Mouse (Mus musculus) kidney, postnatal 0 days (tissue): ENCODE results near the gene Gpr68. TPM values are rescaled to one million over a fixed set of nuclear protein-coding genes. Genes with fewer than 3 reads are reported as not detected.

Source experiments
- ATAC-seq: fragments of 200-750 bp; cut with Nextera tagmentation; replicated peaks from 2 replicates; pipeline ENCODE4 v1.8.0; 2017; ENCODE audit warnings: low read depth, moderate number of reproducible peaks, moderate TSS enrichment, moderate library complexity; ENCODE audit not compliant: low FRiP score
- DNase-seq: peaks from one replicate; pipeline ENCODE4 v3.0.0-alpha.2; 2016; ENCODE audit warnings: low spot score
- H3K27ac ChIP-seq: fragments of 300-500 bp; sonication (generic); 2 replicates; pipeline ENCODE4 v1.5.1; 2014; ENCODE audit warnings: mild to moderate bottlenecking
- H3K27me3 ChIP-seq: fragments of 300-500 bp; sonication (generic); 2 replicates; pipeline ENCODE4 v1.6.1; 2014; ENCODE audit warnings: low read length, mixed read lengths; ENCODE audit not compliant: insufficient read depth
- H3K36me3 ChIP-seq: fragments of 300-500 bp; sonication (generic); 2 replicates; pipeline ENCODE4 v1.6.1; 2014; ENCODE audit warnings: low read length, mixed read lengths; ENCODE audit not compliant: insufficient read depth
- H3K4me1 ChIP-seq: fragments of 300-500 bp; sonication (generic); replicated peaks from 2 replicates; pipeline ENCODE4 v1.6.1; 2014; ENCODE audit warnings: antibody characterized with exemption, low read length, mixed read lengths; ENCODE audit not compliant: insufficient read depth
- H3K4me2 ChIP-seq: fragments of 300-500 bp; sonication (generic); 2 replicates; pipeline ENCODE4 v1.6.1; 2014; ENCODE audit warnings: mild to moderate bottlenecking, low read length, moderate library complexity, mixed read lengths
- H3K4me3 ChIP-seq: fragments of 300-500 bp; sonication (generic); replicated peaks from 2 replicates; pipeline ENCODE4 v1.5.1; 2014; ENCODE audit warnings: low read depth, low read length
- H3K9ac ChIP-seq: fragments of 300-500 bp; sonication (generic); 2 replicates; pipeline ENCODE4 v1.6.1; 2014; ENCODE audit warnings: low read depth, low read length
- H3K9me3 ChIP-seq: fragments of 300-500 bp; sonication (generic); replicated peaks from 2 replicates; pipeline ENCODE4 v1.6.1; 2016; ENCODE audit warnings: low read length, inconsistent platforms, mixed read lengths
- CTCF ChIP-seq: IDR thresholded peaks from 2 replicates; pipeline ENCODE4 v1.5.1; 2016; ENCODE audit warnings: antibody characterized with exemption, low read depth, mild to moderate bottlenecking, moderate library complexity
- WGBS: fragments of 180-500 bp; shearing (Covaris S2); extraction: QIAGEN DNeasy Blood & Tissue Kit; methylation state at CpG from one replicate; pipeline ENCODE4 v1.1.7; 2014; 5-methylcytosine and 5-hydroxymethylcytosine counted together
- polyA plus RNA-seq: library from polyadenylated mRNA; unstranded; fragments of >200 nt; fragmentation: Nextera tagmentation; extraction: Ambion mirVana; gene quantifications from 2 replicates; pipeline ENCODE4 v1.2.1, GENCODE M21; 2015

Gpr68 gene
- polyA plus RNA-seq, 1 experiment from 2014 or later: 0.36 TPM

DNA sequence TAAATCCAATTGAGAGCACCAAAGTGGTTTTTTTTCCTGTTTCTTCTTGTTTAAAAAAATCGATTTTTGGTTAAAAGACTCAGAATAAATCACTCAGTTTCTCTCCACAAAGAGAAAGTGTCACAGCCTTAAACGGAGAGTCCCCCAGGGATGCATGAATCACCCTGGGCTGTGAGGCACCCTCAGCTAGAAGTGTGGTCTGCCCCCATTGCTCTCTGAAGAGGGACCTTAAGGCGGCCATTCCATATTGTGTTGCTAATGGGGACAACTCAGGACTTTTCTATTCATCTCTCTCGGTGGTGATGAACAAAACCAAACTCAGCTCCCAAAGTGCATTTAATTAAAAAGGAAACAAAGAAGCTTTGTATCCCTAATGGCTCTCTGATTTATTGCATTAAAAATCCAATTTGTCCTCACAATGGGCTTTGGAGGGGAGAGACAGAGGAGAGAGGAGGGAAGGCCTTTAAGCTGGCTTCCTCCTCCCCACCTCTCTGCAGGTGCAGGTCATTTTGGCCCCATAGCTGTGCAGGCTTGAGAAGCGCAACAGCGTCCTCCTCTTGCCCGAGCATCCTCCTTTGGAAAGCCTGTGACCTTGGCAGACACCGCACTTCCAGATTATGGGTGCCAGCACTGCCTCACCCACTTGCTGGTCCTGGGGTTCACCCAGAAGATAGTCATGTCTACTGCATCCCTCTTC lies 76.2 kb downstream of the Gpr68 start:
- 57% methylated on average over 8 of the region's 8 CpGs for WGBS

DNA sequence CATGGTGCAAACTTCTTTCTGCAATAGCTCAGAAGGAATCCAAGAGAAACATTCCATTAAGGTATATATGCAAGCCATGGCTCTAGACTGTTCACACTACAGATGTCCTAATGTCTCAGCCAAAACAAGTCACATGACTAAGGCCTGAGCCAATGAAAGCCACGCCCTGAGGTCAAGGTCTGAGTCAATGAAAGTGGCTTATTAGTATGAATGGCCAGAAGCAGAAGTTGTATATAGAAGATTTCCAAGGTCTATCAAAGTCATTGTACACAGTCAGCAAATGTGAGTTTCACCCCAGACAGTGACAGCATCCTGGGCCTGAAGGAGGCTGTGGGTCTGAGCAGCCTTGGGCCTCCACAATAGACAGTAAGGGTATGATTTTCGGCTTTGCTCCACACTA lies 77.0 kb downstream of the Gpr68 start:
- DNase-seq (no peak), ATAC-seq (no peak)
- Histone ChIP-seq H3K9ac (no peak overlapping the region), H3K27me3 (no peaks in the 10 kb centered on the region), H3K4me3 (no peak overlapping the region), H3K4me1 (no peaks in the 10 kb centered on the region), H3K4me2 (no peak overlapping the region), H3K36me3 (no peaks in the 10 kb centered on the region), H3K27ac (no peak overlapping the region), H3K9me3 (no peaks in the 10 kb centered on the region)
- WGBS: 79% methylated on average over 2 of the region's 2 CpGs
- TF ChIP-seq CTCF: no peak

More for the DNA sequence above, 76.2 kb downstream of the Gpr68 start:
- H3K27me3 ChIP-seq: no peaks in the 10 kb centered on the region
- ATAC-seq (no peak), DNase-seq (no peak)
- H3K9ac ChIP-seq: no peak overlapping the region
- H3K27ac ChIP-seq: no peak overlapping the region
- no peak overlapping the region for H3K4me3 ChIP-seq
- H3K36me3 ChIP-seq: no peaks in the 10 kb centered on the region
- no peaks in the 10 kb centered on the region for H3K4me1 ChIP-seq
- no peak overlapping the region for H3K4me2 ChIP-seq
- no peak for TF ChIP-seq CTCF
- H3K9me3 ChIP-seq: no peaks in the 10 kb centered on the region

Other genes with a start within 250 kb of the Gpr68 start
- 3.3 and 3.8 TPM in 2 replicates for gene Rps6ka5, start 181.2 kb downstream of the Gpr68 start, polyA plus RNA-seq
- gene Dglucy, start 129.1 kb downstream of the Gpr68 start, polyA plus RNA-seq: 5.0 and 5.7 TPM in 2 replicates
- gene Ccdc88c, start 120.9 kb upstream of the Gpr68 start, polyA plus RNA-seq: 7.6 and 7.8 TPM in 2 replicates
- gene Ppp4r3a, start 175.5 kb upstream of the Gpr68 start, polyA plus RNA-seq: 27.7 and 31.1 TPM in 2 replicates